Mouse (Mus musculus) cerebellum, postnatal 36 days (tissue): Measurements from ENCODE around the gene 2210407C18Rik.
A peak's percentile ranks its signal among the peaks of the same experiment; 100 is the strongest.

Experiments used
- DNase-seq, 2 experiments: peaks; one replicate each; pipeline ENCODE4 v3.0.0; 2021 to 2022; ENCODE audit warnings: mixed read lengths in 2 of 2

2210407C18Rik gene

DNA sequence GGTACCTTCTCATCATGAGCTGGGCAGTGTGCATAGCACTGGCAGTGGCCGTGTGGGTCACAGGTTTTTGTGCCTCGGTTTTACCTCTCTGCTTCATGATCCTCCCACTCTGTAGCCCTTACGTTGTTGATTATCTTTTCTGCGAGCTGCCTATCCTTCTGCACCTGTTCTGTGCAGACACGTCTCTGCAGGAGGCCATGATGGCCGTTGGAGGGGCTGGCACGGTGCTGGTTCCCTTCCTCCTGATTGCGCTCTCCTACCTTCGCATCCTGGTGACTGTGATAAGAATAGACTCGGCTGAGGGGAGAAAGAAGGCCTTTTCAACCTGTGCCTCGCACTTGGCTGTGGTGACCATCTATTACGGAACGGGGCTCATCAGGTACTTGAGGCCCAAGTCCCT lies 18.0 kb downstream of the 2210407C18Rik start:
- DNase-seq, result no peak

DNA sequence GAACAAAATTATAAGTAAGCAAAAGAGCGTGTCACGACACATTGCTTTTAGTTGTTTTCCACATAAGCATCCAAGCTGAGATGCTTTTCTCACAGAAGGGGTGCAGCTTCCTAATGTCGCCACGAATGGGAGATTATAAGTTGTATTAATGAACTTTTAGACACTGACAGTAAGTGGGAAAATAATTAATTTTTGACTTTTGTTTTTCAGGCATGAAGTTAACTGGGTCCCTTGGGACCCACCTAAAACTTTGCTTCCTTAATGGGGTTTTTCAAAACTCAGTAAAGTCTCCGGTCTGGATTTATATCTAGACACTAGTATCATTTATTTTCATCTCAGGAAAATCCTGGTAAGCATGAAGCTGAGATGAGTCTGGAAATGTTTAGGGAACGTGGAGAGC lies 21.1 kb downstream of the 2210407C18Rik start, which contains the start of gene Olfr324:
Olfr324 (plus strand) TSS at position 301 of the 400 bp plus-strand sequence.
- no peak for DNase-seq

DNA sequence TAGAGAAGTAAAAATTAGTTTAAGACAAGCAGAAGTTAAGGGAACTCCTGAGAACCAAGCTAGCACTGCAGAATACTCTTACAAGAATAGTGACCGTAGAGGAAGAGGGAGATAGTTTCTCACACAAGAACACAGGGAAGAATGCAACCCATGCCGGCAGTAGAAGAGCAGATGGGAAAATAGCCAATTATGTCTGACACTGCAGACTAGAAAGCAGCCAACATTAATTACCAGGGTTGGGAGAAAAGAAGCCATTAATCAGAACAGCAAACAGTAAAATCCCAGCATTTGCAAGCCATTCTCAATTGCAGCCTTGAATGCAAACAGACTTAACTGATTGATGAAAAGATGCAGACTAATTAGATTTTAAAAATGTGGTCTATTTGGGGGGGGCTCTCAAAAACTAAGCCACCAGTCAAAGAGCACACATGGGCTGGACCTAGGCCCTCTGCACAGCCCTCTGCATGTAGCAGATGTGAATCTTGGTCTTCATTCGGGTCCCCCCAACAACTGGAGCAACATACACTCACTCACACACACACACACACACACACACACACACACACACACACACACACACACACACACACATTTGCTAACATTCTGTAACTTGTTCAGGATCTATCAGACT lies 27.1 kb downstream of the 2210407C18Rik start:
- no peak for DNase-seq

DNA sequence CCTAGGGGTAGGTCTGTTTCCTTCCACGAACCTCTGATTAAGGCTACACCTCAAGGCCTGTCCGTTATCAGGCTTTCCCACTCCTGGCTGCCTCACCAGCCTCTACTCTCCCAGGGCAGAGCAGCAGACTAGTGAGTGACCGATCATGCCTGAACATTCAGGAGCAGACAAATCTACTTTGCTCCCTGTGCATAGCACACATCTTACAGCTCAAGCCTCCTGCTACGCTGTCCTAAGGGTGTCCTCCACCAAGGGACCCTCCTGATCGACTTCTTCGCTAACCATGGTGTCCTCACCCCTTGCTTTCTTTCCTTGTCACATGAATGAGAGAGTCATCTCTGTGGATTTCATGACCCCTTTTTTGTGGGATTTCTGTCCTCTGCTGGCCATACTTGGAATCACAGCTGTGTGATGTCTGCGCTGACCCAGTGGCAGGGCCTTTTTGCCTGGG lies 28.0 kb downstream of the 2210407C18Rik start:
- peak; percentile 31 to 32 for DNase-seq

DNA sequence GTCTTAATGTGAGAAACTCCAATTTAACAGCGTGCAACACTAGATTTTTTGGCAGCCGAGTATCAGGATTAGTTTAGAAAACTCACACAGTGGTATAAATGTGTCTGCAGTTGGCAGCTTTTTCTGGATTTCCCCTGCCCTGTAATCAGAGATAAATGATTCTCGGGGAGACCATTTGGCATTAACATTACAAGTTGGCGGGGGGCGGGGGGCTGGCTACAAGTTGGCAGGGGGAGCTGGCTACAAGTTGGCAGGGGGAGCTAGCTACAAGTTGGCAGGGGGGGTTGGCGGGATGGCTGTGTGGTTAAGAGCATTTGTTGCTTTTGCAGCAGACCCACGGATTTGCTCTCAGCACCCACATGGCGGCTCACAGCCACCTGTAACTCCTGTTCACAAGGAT lies 37.2 kb downstream of the 2210407C18Rik start:
- DNase-seq, result no peak

DNA sequence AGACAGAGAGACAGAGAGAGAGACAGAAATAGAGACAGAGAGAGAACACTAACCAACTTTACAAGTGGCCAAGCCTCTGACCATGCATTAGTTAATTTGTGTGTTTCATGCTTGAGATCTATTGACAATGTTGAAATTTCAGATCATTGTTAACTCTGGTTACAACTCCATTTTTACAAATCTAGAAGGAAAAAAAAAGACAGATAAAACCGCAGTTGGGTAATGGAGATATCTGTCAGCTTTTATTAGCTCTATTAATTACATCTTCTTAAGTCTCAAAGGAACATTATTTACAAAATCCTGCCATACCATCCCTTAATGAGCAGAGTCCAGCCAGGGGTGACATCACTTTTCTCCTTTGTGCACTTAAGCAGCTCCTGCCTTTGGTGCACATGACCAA lies 38.4 kb downstream of the 2210407C18Rik start, which contains the start of gene Olfr325:
Olfr325 (plus strand) TSS at position 301 of the 400 bp plus-strand sequence.
- no peak for DNase-seq

DNA sequence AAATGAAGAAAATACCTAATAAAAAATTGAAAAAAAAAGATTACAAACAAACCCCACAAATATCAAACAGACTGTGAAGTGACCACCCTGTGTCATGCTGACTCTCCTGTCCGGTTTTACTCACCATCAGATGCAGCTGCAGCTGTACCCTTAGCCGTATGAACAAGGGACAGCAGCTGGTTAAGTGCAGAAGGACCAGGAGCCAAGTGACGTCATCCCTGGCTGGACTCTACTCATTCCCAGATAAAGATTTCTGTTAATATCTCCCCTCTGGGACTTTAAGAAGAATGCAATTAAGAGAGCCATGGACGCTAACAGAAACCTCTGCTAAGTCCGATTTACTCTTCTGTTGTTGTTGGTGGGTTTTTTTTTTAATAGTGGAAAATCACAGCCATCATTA lies 45.5 kb downstream of the 2210407C18Rik start, which contains the start of gene Olfr224:
Olfr224 (minus strand) TSS at position 149 of the 400 bp plus-strand sequence.
- no peak for DNase-seq
